12 mouse cellular contexts compared by ENCODE assay signal in the genomic region with DNA sequence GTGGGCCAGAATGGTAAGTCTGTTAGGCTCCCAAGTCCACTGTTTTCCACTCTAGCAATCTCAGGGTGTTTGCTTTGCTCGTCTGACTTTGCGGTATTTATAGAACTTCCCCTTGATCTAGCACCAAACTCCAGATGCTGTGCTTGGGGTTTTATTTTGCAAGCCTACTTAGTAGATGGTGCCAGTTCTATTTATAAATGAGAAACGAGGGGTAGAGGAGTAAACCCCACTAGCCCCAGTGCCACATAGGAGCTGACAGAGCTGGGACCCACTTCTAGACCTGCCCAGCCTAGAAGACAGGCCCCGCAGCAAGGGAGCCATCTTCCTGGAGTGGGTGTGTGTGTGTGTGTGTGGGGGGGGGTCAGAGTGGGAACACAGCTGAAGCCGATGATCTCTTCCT.
DNase-seq lines count a peak whose midpoint lies in the region; ATAC-seq and TF ChIP-seq lines count a peak whose summit lies in the region.
"Had no signal": no experiment of that assay in that cellular context is flagged by ENCODE, and none has a peak within 500 bp of the region (broad histone marks: within the 10 kb centered on the region; RNA-seq: fewer than 3 reads in every experiment).

No protein-coding gene starts in this region.

- TF ChIP-seq POLR2A in bone marrow macrophage, adult 2 months (IDR thresholded peaks at IDR 0.05; ENCODE audit: borderline replicate concordance, low read depth, low read length) = no peak

- no peak overlapping the region for H3K27ac ChIP-seq in hindbrain, embryonic 15.5 days (replicated peaks)
- H3K27ac ChIP-seq in hindbrain, embryonic 10.5 days = no peak overlapping the region
- peak overlapping the region; percentile 80 for H3K27ac ChIP-seq in bone marrow macrophage, adult 2 months (ENCODE audit: insufficient read depth, low read depth, low read length)
- H3K27ac ChIP-seq in heart, embryonic 16.5 days (ENCODE audit: low read length) = peak overlapping the region; percentile 94

- H3K9ac ChIP-seq in hindbrain, embryonic 15.5 days = no peak overlapping the region
- 0 out of 2 replicates have a peak overlapping the region, but pooled peaks have one; percentile 25 for H3K9ac ChIP-seq in heart, embryonic 16.5 days (ENCODE audit: low read length)

- no peak for TF ChIP-seq CTCF in bone marrow macrophage, adult 2 months (IDR thresholded peaks at IDR 0.05; ENCODE audit: low read depth, low read length)

- no peaks in the 10 kb centered on the region for H3K9me3 ChIP-seq in hindbrain, embryonic 15.5 days
- H3K9me3 ChIP-seq in hindbrain, embryonic 10.5 days = no peaks in the 10 kb centered on the region
- H3K9me3 ChIP-seq in heart, embryonic 16.5 days (replicated peaks; ENCODE audit: control insufficient read depth, low read length) = no peaks in the 10 kb centered on the region

- no peaks in the 10 kb centered on the region for H3K4me1 ChIP-seq in hindbrain, embryonic 15.5 days (replicated peaks)
- H3K4me1 ChIP-seq in hindbrain, embryonic 10.5 days (replicated peaks) = no peaks in the 10 kb centered on the region
- peaks cover 27% of the 10 kb centered on the region for H3K4me1 ChIP-seq in bone marrow macrophage, adult 2 months (ENCODE audit: control insufficient read depth, insufficient read depth, low read length)
- H3K4me1 ChIP-seq in heart, embryonic 16.5 days (ENCODE audit: control insufficient read depth, insufficient read depth, low read length) = peaks cover 14% of the 10 kb centered on the region

- ATAC-seq in hindbrain, embryonic 15.5 days (ENCODE audit: low FRiP score, low read depth) = 0 out of 2 replicates have a peak, but pooled peaks have one; percentile 38
- ATAC-seq in heart, embryonic 16.5 days (replicated peaks; ENCODE audit: extremely low read depth, insufficient read depth, low FRiP score) = peak; percentile 78
- no peak for ATAC-seq in megakaryocyte-erythroid progenitor cell, adult 5-6 weeks (replicated peaks; ENCODE audit: low FRiP score, low TSS enrichment, poor library complexity, severe bottlenecking)

- H3K27me3 ChIP-seq in hindbrain, embryonic 15.5 days = no peaks in the 10 kb centered on the region
- no peaks in the 10 kb centered on the region for H3K27me3 ChIP-seq in hindbrain, embryonic 10.5 days (ENCODE audit: insufficient read depth, poor library complexity, severe bottlenecking)
- no peaks in the 10 kb centered on the region for H3K27me3 ChIP-seq in heart, embryonic 16.5 days (ENCODE audit: control insufficient read depth, insufficient read depth, low read length)

- H3K4me3 ChIP-seq in hindbrain, embryonic 15.5 days = no peak overlapping the region
- H3K4me3 ChIP-seq in hindbrain, embryonic 10.5 days = no peak overlapping the region
- no peak overlapping the region for H3K4me3 ChIP-seq in bone marrow macrophage, adult 2 months (ENCODE audit: insufficient read depth, low read length)
- H3K4me3 ChIP-seq in heart, embryonic 16.5 days (ENCODE audit: low read length) = no peak overlapping the region

- WGBS in hindbrain, embryonic 15.5 days = 84% methylated on average over 5 of the region's 5 CpGs
- WGBS in hindbrain, embryonic 10.5 days = 87% methylated on average over 5 of the region's 5 CpGs
- WGBS in heart, embryonic 16.5 days = 30% methylated on average over 5 of the region's 5 CpGs

- no peaks in the 10 kb centered on the region for H3K36me3 ChIP-seq in hindbrain, embryonic 15.5 days
- no peaks in the 10 kb centered on the region for H3K36me3 ChIP-seq in hindbrain, embryonic 10.5 days
- no peaks in the 10 kb centered on the region for H3K36me3 ChIP-seq in heart, embryonic 16.5 days (ENCODE audit: control insufficient read depth, insufficient read depth)

- no peak overlapping the region for H3K4me2 ChIP-seq in hindbrain, embryonic 15.5 days
- peak overlapping the region; percentile 36; the same call in 1 of the 2 replicates for H3K4me2 ChIP-seq in heart, embryonic 16.5 days (ENCODE audit: low read depth, low read length)

- no peak for DNase-seq in hindbrain, embryonic 10.5 days (ENCODE audit: low spot score)
- DNase-seq in 416B (ENCODE audit: low read depth) = peak; percentile 34
- DNase-seq in thymus, adult 18-20 months = no peak
- DNase-seq: adrenal gland, postnatal 14 days; cerebellum, adult 11-12 months; embryo, embryonic 11 days; kidney, adult 18-20 months; lung, postnatal 10 days had no signal

Comparison
In these comparisons a context has a peak if more than half of its experiments do, and no peak if none do; other contexts are left out.
1. H3K27ac ChIP-seq: peak in bone marrow macrophage, adult 2 months (single experiment) and heart, embryonic 16.5 days (single experiment); none in hindbrain, embryonic 15.5 days (single experiment) and hindbrain, embryonic 10.5 days (single experiment).